Mouse (Mus musculus): ENCODE data around the gene Fgfr2.

DNA sequence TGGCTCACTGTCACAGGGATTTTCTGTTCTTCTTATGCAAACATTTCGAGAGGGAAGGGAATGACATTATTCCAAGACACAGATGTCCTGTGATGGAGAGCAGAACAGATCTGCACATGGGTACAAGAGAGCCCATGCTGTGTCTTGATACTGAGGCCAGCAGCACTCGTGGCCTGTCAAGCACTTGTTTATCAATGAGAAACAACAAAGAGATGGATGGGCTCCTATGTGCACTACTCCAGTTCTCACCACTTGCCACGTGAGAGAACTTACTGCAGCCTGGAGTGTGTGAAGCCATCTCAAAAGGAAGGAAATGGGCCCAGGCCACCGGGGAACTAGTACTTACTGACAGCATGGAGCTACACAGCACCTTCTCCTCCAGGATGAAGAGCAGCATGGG, 336.6 kb downstream of the Fgfr2 start:
- TF ChIP-seq ZNF384 (IDR thresholded peaks at IDR 0.05; ENCODE audit: low read depth, low read length) (no peak), HCFC1 (IDR thresholded peaks at IDR 0.05; ENCODE audit: borderline replicate concordance, insufficient read depth, low read length) (no peak)
